Mouse (Mus musculus) MEL (cell line): ENCODE results near the gene Lrig3.

ENCODE experiments used
- CTCF ChIP-seq, 3 experiments: IDR thresholded peaks in 2 of 3; conservative IDR thresholded peaks in 1 of 3; 2 replicates each; pipeline ENCODE4 v1.5.1; 2011 to 2012; ENCODE audit warnings: low read length in 3 of 3, low read depth in 2 of 3, mild to moderate bottlenecking in 2 of 3, improper control_type of control experiment in 1 of 3, inconsistent platforms in 1 of 3, mixed read lengths in 1 of 3, moderate library complexity in 1 of 3; ENCODE audit not compliant: control insufficient read depth in 1 of 3, insufficient read depth in 1 of 3, poor library complexity in 1 of 3, severe bottlenecking in 1 of 3
- HCFC1 ChIP-seq: IDR thresholded peaks from 2 replicates; pipeline ENCODE4 v1.6.1; 2012; ENCODE audit warnings: low read depth, mild to moderate bottlenecking, inconsistent platforms, low read length, improper control_type of control experiment, moderate library complexity

DNA sequence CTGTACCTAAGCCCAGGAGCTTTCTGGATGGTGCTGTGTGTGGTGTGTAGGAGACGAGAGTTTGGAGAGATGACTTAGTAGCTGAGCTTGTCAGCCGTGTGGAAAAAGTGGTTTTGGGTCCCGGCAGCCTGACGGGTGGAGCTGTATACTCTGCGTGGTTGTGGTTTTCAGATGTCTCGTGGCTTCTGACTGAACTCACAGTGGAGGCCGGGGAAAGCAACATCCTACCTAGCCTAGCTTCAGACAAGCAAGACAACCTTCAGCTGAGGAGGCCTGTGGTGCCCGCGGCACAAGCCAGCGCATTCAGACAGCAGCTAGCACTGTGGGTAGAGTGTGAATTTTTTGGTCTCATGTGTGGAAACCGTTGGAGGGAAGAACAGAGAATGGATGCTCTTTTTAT is 47.7 kb downstream of the Lrig3 start:
- TF ChIP-seq HCFC1 (no peak), CTCF (IDR thresholded peaks at IDR 0.05 in 2 of 3, conservative IDR thresholded peaks at IDR 0.05 in 1 of 3; ENCODE audit: control insufficient read depth in 1 of 3, insufficient read depth in 1 of 3, low read depth in 2 of 3, low read length in 3 of 3, poor library complexity in 1 of 3, severe bottlenecking in 1 of 3) (no peak)
